Mouse (Mus musculus): ENCODE measurements around the gene Xpnpep2.

- TF ChIP-seq CTCF (IDR thresholded peaks at IDR 0.05; ENCODE audit: low read depth) (no peak), EP300 (IDR thresholded peaks at IDR 0.05; ENCODE audit: low read depth) (no peak)
These were observed 44.9 kb downstream of the Xpnpep2 start for GRCm38 (mm10) chrX:48153414-48153813.

Measured in heart, postnatal 0 days (tissue).